Mouse (Mus musculus) C2C12 (cell line): Measurements from ENCODE around the gene Coq6.

Source experiments
- CEBPB ChIP-seq: IDR thresholded peaks from one replicate; pipeline ENCODE4 v1.6.1; 2011; ENCODE audit warnings: low read depth, mild to moderate bottlenecking, control low read depth, moderate library complexity
- CTCF ChIP-seq: IDR thresholded peaks from one replicate; pipeline ENCODE4 v1.5.1; 2011; ENCODE audit not compliant: control insufficient read depth, insufficient read depth, insufficient read length
- MAX ChIP-seq: IDR thresholded peaks from one replicate; pipeline ENCODE4 v1.6.1; 2011; ENCODE audit warnings: mild to moderate bottlenecking, control low read depth
- MYOD1 ChIP-seq: IDR thresholded peaks from one replicate; pipeline ENCODE4 v1.6.1; 2011; ENCODE audit warnings: low read depth; ENCODE audit not compliant: control insufficient read depth, insufficient read length
- MYOG ChIP-seq: IDR thresholded peaks from one replicate; pipeline ENCODE4 v1.6.1; 2011; ENCODE audit not compliant: control insufficient read depth, insufficient read length; ENCODE audit errors: extremely low read depth
- USF1 ChIP-seq: IDR thresholded peaks from one replicate; pipeline ENCODE4 v1.6.1; 2011; ENCODE audit warnings: low read depth, mild to moderate bottlenecking, control low read depth, moderate library complexity

DNA sequence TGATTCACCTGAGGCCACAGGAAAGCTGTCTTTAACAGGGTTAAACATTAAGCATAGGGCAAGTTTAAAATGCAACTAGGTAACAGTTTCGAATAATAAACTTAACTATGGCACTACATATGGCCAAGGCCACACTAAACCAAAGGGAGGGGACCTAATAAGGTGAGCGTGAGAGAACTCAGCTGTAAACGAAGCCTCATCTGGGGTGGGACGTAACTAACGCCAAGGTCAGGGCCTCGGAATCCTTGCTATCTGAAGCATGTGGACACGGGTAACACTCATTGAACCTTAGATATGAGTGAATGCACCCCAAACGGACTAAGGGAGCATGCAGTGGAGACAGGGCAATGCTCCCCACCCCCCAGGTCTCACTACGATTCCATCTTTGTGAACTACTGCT, 41.5 kb downstream of the Coq6 start:
- TF ChIP-seq CTCF (no peak), MAX (no peak), USF1 (no peak), CEBPB (no peak), MYOD1 (no peak), MYOG (no peak)
